Mouse (Mus musculus): ENCODE data around the gene Amhr2.

GRCm38 (mm10) chr15:102471727-102472126, 26.6 kb downstream of the Amhr2 start:
- TF ChIP-seq FLI1 (IDR thresholded peaks at IDR 0.05; ENCODE audit: low read length) (no peak), GATA1 (IDR thresholded peaks at IDR 0.05; ENCODE audit: borderline replicate concordance, low read length) (no peak)

Data from megakaryocyte, embryonic 14.5 days (primary cell).